Mouse (Mus musculus) gastrocnemius, postnatal 14 days (tissue): ENCODE results near the gene Vps50. TPM values are rescaled to one million over a fixed set of nuclear protein-coding genes. Genes with fewer than 3 reads are reported as not detected.
"Not testable (repeated sequence)": the region's sequence is repeated elsewhere in the genome, so short reads cannot be mapped to it uniquely, and the experiment has no call there.

Experiments
- DNase-seq: peaks from one replicate; pipeline ENCODE4 v3.0.0; 2021; ENCODE audit warnings: mixed read lengths
- intact Hi-C: fragments of 180-260 bp; cut with DNase I; formaldehyde crosslinking; loops from one replicate; pipeline ENCODE4 v1.15.1; 2025; ENCODE audit warnings: low total_unique reads
- total RNA-seq, 2 experiments: library from RNA; stranded (reverse); gene quantifications; 2 replicates each; pipeline ENCODE4 v1.2.3; 2021

Vps50 gene
- total RNA-seq, 2 experiments from 2014 or later: 13.9 to 15.1 TPM

GRCm38 (mm10) chr6:3594246-3594645, 96.1 kb downstream of the Vps50 start:
- intact Hi-C loops: no loop called here
- no peak for DNase-seq

DNA sequence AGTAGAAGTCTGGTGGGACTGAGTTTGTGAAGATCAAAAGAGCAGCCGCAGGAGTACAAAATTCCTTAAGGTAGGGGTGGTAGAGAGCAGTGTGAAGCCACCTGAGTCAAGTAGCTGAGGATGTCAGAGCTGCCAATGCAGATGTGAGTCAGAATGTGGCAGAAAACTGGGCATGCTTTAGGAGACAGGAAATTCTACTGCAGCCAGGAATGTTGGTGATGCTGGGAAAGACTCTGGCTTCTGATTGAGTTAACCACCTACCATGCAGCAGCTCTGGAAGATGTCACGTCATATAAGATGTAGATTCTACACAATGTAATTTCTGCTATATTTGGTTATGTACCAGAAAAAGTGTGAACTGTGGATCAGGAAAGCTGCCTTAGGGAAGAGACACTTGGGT, 114.6 kb downstream of the Vps50 start:
- DNase-seq: no peak
- intact Hi-C loops: no loop called here

DNA sequence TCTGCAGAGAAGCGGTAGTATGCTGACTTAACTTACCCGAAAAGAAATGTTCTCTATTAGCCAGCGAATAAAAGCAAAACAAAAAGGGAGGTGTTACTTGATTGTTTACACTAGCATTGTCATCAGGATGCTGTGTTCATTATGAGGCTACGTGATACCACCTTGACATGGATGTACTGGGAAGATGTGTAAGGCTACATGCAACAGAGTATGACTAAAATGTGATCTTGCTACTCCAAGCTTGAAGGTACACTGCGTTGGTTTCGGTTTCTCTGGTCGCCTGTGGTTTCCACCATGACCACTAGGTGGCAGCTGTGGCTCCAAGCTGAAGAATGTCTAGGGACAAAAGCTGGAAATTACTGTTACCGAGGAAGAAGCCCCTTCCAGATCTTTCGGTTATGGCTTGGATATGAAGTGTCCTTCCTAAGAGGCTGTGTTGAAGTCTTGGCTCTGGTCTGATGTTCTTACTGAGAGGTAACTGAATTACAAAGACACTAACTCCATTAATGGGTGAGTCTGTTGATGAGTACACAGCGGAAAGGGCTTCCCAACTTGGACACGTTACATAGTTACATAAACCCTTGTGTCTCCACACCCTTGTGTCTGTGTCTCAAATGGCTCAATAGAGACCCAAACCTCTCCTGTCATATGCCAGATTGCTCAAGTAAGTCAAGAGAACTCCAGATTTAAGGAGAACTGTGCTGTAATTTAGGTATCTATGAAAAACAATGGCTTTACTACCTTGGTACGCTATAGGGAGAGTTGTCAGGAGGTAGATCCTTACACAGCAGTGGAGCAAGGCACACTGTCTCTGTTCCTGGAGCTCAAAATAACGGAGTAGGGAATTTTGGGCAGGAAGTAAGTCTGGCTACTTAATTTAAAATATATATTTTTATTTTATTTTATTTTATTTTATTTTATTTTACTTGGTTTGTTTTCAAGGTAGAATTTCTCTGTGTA, 122.5 kb downstream of the Vps50 start:
- DNase-seq, intact Hi-C loops: not testable (repeated sequence)

Other genes starting within 250 kb of the Vps50 start
- gene Samd9l, start 98.8 kb upstream of the Vps50 start, total RNA-seq: 1 to 10 TPM; 6.0 to 6.3 TPM
- not detected for gene Hepacam2, start 84 bp upstream of the Vps50 start, total RNA-seq